Mouse (Mus musculus) adrenal gland, adult 18-20 months (tissue): ENCODE results near the gene Dao. TPM values are rescaled to one million over a fixed set of nuclear protein-coding genes. Genes with fewer than 3 reads are reported as not detected.

Experiments
- DNase-seq, 2 experiments: peaks; one replicate each; pipeline ENCODE4 v3.0.0; 2021 to 2022; ENCODE audit warnings: low spot score in 2 of 2
- total RNA-seq, 2 experiments: library from RNA; stranded (reverse); gene quantifications; 1 replicate in 1 of 2; 2 replicates in 1 of 2; pipeline ENCODE4 v1.2.3; 2021

The Dao gene
- total RNA-seq, 2 experiments from 2014 or later, result 0.20 TPM; not detected in 1

DNA sequence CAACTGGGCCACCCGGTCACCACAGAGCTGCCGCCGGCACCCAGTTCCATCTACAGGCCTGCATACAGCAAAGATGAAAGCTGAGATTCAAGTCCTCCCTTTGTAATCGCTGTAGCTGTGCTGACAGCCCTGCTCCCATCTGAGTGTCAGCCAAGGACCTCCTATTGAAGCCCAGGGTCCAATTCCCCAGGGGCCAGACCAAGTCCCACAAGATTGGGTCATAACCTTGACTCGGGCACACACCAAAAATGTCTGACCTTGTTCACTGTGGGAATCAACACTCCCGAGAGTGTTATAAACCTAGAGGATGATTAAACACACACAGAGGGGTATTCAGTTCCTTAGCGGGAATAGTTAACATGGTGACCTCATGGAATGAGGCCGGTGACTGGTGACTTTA is 21.7 kb upstream of the Dao start:
- no peak for DNase-seq

DNA sequence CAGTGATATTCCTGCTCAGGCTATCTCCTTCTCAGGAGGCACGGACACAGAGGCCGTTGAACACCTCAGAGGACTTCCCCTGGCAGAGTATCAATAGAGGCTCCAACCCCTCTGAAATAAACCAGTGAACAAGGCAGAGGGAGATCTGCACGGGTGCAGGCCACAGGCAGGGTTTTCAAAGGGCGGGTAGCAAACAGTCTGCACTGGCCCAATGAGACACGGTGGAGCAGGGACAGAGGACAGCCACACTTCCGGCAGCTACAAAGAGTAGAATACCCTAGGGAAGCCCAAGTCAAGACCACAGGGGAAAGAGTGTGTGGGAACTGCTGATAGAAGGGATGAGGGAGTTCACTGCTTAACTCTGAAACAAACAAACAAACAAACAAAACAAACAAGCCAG is 20.0 kb upstream of the Dao start:
- no peak for DNase-seq

DNA sequence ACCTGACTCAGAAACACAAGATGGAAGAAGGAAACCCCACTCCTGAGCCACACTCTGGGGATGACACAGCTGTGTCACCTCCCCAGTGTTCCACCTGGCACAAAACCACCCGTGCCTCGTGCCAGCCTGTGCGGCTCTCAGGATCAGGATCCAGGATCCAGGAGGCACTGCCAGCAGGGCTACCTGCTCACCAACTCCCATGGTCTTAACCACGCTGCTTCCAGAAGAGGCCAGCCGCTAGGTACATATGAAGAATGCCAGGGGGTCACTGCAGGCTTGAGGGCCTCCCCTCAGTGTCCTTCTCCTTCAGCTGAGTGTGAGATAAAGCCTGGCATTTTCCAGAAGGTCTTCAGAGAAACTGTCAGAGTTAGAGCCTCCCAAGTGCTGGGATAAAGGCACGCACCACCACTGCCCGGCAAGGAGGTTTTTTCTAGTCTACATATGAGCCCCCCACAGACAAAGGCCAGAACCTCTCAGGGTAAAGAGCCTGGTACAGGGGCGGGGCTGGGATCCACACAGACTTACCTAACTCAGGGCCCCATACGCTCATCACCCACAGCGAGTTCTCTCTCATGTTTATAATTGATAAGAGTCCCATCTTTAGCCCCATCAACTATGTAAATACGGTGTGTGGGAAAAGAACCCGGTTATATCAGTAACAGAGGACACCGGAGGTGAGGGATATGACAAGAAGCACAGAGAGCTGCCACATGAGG is 19.3 kb upstream of the Dao start:
- DNase-seq, result no peak

DNA sequence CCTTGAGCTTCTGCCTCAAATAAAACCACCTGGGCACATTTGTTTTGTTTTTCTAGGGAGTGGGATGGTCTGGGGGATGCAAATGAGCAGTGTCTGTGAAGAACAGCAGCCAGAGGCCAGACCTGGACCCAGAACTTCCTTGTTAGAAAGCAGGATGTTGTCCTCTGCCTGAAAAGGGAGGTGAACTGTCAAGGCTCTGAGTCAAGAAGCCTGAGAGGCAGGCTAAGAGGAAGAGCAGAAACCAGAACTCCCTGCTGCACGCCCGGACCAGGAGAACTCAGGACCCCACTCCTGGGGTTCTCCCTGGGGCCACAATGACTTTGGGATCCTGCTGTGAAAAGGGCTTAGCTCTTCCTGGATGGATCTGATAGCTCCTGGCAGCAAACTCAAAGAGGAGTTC is 17.8 kb upstream of the Dao start:
- no peak for DNase-seq

DNA sequence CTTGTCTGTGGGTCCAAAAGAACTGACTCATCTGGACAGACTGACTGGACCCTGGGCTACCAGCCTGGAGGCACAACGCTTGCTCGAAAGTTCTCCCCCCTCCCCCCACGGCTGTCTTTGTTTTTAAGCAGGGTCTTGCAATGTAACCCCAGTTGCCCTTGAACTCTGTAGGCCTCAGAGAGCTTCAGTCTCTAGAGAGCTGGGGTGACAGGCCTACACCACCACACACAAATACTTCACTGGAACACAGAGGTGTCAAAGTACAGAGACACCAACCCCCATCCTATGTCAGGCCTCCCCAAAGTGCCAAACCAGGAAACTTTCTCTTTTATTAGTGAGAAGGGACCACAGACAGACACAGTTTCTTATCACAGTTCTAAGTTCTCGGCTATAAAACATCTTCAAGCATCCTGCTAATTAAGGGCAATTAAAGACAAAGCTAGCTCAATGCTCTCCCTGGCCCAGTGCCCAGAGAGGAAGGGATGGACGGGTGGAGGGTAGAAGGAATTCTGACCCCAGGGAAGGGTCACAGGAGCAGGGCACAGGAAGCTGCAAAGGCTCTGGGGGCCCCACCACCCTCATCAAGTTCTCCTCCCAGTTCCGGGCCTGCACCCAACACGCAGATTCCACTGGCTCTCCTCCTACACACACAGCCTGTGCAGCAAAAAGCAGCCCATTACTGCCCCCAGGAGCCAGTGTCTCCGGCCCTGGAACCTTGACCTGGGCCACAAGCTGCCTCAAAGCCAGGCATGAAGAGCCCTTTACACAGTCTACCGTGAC is 17.1 kb upstream of the Dao start:
- no peak for DNase-seq

DNA sequence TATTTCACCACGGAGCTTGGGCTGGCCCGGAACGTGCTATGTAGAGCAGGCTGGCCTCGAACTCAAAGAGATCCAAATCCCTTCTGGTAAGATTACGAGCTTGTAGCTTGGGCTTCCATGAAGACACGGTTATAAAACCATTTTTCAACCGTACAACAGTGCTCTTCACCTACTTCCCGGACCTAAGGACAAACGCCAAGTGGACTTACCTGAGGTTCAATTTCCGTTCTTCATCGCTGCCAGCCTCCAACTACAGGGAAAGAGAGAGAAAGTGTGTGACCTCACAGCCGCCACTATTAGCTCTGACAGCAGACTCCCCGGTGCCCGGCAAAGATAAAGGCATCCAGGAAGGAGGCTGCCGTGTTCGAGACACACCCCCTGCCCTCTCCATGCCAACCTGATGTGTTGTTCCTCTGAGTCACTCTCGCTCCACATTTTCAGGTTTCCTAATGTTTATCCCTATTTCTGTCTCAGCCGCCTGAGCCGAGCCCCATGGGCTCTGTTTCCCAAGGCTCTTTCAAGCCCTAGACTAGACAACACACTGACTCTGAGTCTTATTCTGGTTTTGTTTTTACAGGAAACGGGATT is 14.0 kb upstream of the Dao start:
- DNase-seq, result no peak

DNA sequence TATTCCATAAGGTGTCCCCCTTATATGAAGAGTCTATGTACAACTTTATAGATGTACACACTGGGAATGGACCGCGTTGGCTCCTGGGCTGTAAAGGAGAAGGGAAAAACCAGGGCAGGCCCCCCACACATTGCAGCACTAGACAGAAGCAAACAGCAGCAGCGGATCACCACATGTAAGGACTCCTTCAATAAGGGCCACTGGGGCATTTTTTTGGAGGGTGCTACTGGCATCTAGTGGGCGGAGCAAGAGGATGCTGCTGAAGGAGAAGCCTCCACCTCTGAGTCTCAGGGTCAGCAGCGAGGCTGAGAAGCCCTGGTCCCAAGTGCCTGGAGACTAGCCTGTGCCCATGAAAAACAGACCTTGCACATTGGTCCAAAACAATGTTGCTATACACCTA is 12.9 kb upstream of the Dao start:
- no peak for DNase-seq

DNA sequence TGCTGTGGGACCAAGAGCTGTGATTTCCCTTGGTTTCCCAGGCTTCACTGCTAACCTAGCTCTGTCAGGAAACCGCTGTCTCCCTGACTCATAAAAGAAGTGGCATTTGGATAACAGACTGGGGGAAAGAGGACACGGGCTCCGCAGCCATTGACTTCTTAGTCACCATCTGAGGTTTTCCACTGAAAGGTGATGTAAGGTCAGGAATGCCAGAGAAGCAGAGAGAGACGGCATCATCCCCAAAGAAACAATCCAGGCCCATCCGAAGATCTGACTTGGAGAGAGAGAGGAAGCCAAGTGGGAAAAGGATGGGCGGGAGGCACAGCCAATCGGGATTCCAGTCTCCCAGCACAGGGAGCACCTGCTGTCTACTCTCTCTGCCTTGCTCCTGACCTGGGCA is 12.4 kb upstream of the Dao start:
- DNase-seq, result no peak

DNA sequence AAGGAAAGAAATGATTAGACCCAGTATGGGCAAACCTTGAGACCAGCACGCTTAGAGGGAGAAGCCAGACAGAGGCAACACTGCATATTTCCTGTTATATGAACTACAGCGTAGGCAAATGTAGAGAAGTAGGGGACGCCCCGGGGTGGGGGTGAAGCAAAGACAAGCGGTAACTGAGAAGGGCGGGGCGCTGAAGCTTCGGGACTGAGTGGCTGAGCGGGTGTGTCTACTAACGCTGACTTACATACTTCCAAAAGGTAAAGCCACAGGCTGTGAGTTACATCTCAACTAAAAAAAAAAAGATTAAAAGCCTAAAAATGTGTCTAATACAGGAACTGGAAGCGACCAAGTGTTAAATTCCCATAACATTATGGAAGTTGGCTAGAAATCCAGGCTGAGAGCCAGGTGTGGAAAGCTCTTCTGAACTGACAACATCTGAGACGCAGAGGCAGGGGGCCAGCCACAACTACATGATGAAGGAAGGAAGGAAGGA is 11.1 kb upstream of the Dao start:
- DNase-seq, result no peak

DNA sequence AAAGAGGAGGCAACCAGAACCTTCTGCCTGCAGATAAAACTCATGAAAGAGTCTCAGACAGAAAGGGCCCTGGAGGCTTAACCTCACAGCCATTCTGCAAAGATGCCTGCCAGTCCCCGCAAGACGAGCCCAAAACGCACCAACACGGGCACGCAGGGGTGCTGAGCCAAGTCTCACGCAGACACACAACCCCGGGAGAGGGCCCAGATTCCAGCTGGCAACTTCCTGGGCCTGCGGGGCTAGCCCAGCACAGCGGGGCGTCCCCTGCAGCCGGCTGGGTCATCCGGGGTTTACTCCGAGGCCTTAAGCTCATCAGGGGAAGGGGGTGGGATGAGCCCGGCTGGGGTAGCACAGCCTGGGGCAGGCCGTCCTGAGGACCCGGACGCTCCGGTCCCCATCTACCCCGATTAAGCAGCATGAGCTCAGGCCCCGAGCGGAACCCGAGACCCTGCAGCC is 10.4 kb upstream of the Dao start:
- peak; percentile 40 to 52 for DNase-seq

DNA sequence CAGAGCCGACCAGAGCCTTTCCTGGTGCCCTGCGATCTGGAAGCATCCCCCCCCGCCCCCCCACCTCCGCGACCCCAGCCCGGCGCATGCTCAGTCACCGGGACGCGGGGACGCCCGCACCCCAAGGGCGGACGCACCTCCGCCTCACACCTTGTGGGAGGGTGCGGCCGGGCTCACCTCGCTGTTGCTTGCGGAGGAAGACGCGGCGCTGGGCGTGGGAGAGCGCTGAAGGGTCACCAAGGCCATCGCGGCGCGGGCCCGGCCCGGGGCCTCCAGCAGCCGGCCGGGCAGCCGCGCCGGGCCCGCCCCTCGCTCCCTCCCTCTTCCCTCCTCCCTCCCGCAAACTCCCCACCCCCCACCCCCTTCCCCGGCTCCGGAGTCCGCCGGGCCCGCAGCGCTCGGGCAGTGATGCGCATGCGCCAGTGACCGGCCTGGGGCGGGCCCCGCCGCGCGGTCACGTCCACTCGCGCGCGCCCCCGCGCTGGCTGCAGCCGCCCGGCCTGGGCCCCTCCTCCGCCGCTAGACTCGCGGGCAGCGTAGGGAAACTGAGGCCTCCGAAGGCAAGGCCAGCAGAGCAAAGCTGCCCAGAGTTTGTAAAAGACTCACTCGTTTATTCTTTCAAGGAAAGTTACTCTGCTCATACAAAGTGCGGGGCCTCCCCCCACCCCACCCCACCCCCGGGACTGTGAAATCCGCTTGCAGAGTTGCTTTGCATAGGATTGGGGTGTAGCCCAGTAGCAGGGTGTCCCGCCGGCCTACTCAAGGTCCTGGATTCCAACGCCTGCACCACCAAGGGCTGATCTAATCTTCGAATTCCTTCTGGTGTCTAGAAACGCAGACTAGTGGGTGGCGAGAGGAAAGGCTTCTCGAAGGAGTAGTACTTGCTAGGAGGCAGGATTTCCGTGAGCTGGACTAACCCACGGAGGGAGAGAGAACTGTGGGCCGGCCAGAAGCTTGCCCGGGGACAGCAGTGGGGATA is 9.7 kb upstream of the Dao start, which contains the start of gene Ssh1:
Gene Ssh1, minus strand, starts transcription at position 408 of the 979 bp plus-strand sequence.
- DNase-seq, result peak; percentile 95

DNA sequence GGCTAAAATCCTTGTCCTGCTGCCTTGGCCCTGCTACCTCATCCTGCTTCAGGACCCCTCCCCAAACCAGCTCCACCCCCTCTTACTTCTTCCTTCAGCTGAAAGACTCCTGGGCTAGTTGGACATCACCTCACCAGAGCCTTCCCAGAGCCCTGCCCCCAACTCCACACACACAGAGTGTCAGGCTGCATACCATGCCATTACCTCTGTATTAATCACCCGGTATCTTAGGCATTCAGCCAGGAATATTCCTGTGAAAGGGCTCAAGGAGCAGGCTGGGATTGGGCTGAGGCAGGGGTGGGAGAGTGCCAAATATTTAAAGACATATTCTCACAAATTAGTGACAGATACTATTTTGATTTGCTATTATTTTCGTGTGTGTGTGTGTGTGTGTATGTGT is 7.0 kb upstream of the Dao start:
- no peak for DNase-seq

DNA sequence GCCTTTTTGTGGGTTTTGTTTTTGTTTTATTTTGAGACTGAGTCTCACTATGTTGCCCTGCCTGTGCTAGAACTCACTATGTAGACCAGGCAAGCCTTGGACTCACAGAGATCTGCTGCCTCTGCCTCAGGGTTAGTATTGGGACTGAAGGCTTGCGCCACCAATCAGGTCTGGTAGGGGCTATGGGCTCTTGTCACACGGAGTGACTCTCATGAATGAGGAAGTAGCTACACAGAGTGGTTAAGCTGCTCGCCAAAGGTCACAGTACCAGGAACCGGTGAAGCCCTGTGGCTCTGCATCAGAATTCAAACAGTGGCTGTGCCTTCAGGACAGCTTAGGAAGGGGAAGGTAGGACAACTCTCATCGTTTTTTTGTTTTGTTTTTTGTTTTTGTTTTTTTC is 4.1 kb upstream of the Dao start:
- no peak for DNase-seq

DNA sequence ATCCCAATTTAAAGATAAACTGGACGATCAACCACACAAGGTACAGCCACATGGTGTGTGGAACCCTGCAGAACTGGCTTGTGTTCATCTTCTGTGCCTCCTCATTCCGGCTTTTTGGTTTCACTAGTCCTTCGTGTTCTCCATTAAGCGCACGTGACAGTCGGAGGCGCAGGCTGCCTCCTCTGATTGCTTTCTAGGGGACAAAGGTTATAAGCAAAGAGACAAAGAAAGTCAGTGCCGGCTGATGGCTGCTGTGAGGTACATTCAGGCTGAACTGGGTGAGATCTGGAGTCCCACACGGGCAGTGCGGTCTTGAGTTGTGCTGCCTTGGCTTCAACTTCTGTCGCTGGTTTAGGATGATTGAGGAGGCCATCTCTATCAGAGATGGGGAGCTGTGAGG is 1.1 kb downstream of the Dao start:
- no peak for DNase-seq

DNA sequence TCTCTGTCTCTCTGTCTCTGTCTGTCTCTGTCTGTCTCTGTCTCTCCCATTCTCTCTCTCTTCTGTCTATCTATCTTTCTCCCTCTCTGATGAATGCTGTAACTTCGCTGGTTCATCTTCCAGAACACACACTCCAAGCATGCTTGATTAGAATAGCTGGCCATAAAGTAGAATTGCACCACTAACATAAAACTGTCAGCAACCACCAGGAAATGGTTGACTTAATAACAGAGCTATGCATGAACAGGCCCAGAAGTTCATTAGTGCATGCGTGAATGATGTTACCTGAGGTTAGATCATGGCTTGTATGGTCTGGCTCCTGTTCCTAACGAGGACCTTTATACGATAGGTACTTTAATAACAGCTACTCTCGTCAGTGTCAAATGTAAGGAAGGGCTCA is 1.6 kb downstream of the Dao start:
- no peak for DNase-seq

DNA sequence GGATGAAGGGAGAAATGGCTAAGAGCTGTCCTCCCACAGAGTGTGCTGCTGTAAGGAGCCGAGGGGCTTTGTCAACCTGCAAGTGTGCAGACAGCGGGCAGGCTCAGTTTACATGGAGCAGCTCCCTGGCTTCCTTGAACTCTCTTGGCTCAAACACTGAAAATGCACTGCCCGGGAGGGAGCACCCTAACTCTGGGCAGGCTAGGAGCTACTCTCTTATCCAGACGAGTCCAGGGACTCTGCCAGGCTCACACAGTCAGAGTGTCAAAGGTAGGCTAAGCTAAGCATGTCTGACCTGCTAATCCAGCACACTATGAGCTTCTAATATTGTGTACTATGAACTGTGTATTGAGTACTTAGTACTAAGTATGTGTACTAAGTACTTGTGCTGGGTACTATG is 3.5 kb downstream of the Dao start:
- no peak for DNase-seq

DNA sequence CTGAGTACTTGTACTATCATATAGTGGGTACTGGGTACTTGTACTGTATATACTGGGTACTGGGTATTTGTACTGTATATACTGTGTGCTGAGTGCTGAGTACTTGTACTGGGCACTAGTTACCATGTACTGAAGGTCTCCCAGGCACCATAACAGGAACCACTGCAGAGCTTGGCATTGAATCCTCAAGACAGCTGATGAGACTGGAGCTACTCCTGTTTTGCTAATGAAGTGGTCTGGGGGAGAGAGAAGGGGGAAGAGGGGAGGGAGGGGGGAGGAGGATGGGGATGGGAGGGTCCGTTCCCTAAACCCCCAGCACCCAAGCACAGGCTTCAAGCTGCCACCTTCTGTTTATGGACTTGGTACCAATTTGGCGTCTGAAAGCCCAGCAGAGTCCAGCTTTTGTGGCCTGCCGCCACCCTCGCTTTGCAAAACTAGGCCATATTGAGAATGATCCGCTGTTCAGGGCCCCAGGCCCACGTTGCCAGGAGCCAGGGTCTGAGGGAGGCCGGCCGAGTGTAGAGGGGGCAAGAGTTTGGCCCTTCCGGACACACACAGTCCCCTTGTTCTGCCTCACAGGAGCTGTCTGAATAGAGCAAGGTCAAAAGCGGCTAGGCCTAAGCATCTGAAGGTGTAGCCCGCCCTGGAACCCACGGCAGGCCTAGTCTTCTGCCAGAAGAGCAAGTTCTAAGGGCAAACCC is 4.4 kb downstream of the Dao start:
- DNase-seq, result no peak

DNA sequence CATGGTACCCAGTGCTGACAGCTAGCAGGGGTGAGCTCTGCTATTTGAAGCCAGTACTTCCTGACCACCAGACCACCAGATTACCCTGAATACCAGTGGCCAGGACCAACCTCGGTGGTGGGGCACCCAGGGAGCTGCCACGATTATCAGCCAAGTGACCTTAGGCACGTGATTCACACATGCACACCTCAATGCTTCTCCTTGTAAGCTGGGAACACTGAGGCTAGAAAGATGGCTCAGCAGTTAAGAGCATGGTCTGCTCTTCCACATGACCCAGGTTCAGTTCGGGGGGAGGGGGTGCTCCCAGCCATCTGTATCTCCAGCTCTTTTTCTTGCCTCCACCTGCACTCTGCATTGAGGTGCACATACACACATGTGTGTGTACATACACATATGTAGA is 5.5 kb downstream of the Dao start:
- no peak for DNase-seq

DNA sequence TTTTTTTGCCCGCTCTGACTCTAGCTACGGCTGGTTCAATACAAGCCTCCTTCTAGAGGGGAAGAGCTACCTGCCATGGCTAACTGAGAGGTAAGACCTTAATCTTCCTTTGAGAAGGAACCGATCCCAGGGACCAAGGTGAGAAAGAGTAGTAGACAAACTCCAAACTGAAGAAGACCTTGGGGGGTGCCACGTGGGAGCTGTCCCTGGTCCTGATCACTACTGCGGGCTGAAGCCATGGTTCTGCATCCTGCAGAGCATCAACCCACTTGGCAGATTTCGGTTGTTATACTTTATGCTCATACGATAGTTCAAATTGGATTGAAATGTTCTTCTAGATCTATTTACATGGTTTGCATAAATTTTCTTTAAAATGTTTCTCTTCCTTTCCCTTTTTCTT is 11.6 kb downstream of the Dao start:
- no peak for DNase-seq

DNA sequence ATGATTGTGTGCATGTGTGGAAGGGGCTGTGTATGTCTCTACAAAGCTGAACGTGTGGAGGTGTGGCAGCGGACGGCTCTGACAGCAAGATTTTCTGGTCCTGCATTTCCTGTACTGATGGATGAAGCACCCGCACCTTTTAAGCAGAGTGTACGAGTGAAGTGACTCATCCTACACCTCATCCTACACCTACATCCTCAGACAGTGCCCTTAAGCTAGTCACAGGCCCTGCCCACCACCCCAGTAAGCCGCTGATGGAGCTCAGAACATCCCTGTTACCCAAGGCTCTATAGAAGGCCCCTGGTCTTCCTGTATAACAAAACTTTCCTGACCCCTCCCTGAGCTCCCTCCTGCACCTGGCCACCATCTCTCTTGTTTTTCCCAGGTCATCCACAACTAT is 20.9 kb downstream of the Dao start:
- no peak for DNase-seq
